Mouse (Mus musculus) liver, embryonic 14.5 days (tissue): ENCODE measurements around the gene Nhlrc1. TPM values are rescaled to one million over a fixed set of nuclear protein-coding genes. Genes with fewer than 3 reads are reported as not detected.

Experiments
- ATAC-seq: fragments of 200-750 bp; cut with Nextera tagmentation; 2 replicates; pipeline ENCODE4 v1.8.0; 2017; ENCODE audit warnings: moderate number of reproducible peaks, mild to moderate bottlenecking, moderate library complexity; ENCODE audit not compliant: insufficient read depth
- DNase-seq, 3 experiments: peaks; one replicate each; pipeline ENCODE4 v3.0.0-alpha.2; 2012 to 2013; ENCODE audit warnings: low read depth in 3 of 3, low spot score in 3 of 3
- H3K27ac ChIP-seq: fragments of 300-500 bp; sonication (generic); 2 replicates; pipeline ENCODE4 v1.5.1; 2014; ENCODE audit warnings: moderate library complexity, mild to moderate bottlenecking, control low read depth, inconsistent platforms
- H3K27me3 ChIP-seq: fragments of 300-500 bp; sonication (generic); 2 replicates; pipeline ENCODE4 v1.6.1; 2014; ENCODE audit warnings: mild to moderate bottlenecking, low read length, moderate library complexity; ENCODE audit not compliant: control insufficient read depth, insufficient read depth
- H3K36me3 ChIP-seq: fragments of 300-500 bp; sonication (generic); replicated peaks from 2 replicates; pipeline ENCODE4 v1.6.1; 2014; ENCODE audit warnings: low read depth; ENCODE audit not compliant: control insufficient read depth, insufficient read depth
- H3K4me1 ChIP-seq, 2 experiments: fragments of 200-500 bp in 1 of 2; fragments of 300-500 bp in 1 of 2; sonication (generic) in 1 of 2; replicated peaks; 2 replicates each; pipeline ENCODE4 v1.6.1; 2012 to 2014; ENCODE audit warnings: antibody characterized with exemption in 1 of 2, inconsistent platforms in 1 of 2, low read length in 1 of 2; ENCODE audit not compliant: control insufficient read depth in 2 of 2, insufficient read depth in 2 of 2
- H3K4me2 ChIP-seq: fragments of 300-500 bp; sonication (generic); 2 replicates; pipeline ENCODE4 v1.6.1; 2014; ENCODE audit warnings: low read depth, mild to moderate bottlenecking, control low read depth, moderate library complexity
- H3K4me3 ChIP-seq, 2 experiments: fragments of 200-500 bp in 1 of 2; fragments of 300-500 bp in 1 of 2; sonication (generic) in 1 of 2; 2 replicates each; pipeline ENCODE4 v1.5.1; 2012 to 2014; ENCODE audit warnings: low read depth in 2 of 2, low read length in 2 of 2, mild to moderate bottlenecking in 2 of 2, control low read depth in 1 of 2, inconsistent platforms in 1 of 2, moderate library complexity in 1 of 2; ENCODE audit not compliant: insufficient read depth in 1 of 2
- H3K9ac ChIP-seq: fragments of 300-500 bp; sonication (generic); replicated peaks from 2 replicates; pipeline ENCODE4 v1.6.1; 2014; ENCODE audit warnings: mild to moderate bottlenecking, control low read depth, moderate library complexity
- H3K9me3 ChIP-seq: fragments of 300-500 bp; sonication (generic); 2 replicates; pipeline ENCODE4 v1.6.1; 2016; ENCODE audit warnings: low read length, mixed read lengths; ENCODE audit not compliant: control insufficient read depth
- CTCF ChIP-seq: IDR thresholded peaks from 2 replicates; pipeline ENCODE4 v1.5.1; 2016; ENCODE audit warnings: antibody characterized with exemption, low read depth, control low read depth
- EP300 ChIP-seq: IDR thresholded peaks from 2 replicates; pipeline ENCODE4 v1.6.1; 2016; ENCODE audit warnings: antibody characterized with exemption, low read depth
- WGBS: fragments of 180-500 bp; shearing (Covaris S2); extraction: QIAGEN DNeasy Blood & Tissue Kit; methylation state at CpG from one replicate; pipeline ENCODE4 v1.1.7; 2014; ENCODE audit not compliant: insufficient replicate concordance; 5-methylcytosine and 5-hydroxymethylcytosine counted together
- polyA plus RNA-seq, 2 experiments: library from polyadenylated mRNA; depleted of rRNA in 1 of 2; stranded (reverse) in 1 of 2; unstranded in 1 of 2; fragments of >200 nt; fragmentation: Nextera tagmentation in 1 of 2; extraction: Ambion mirVana in 1 of 2; gene quantifications; 2 replicates each; pipeline versions ENCODE4 v1.2.1 to v1.2.3; 2012 to 2014

Gene Nhlrc1
- polyA plus RNA-seq (2012; rRNA removed): 0.34 and 0.46 TPM in 2 replicates
- polyA plus RNA-seq (2014; fragmentation: Nextera tagmentation; extraction: Ambion mirVana): 0.50 and 0.71 TPM in 2 replicates

- Histone ChIP-seq H3K9me3 (no peaks in the 10 kb centered on the region), H3K27ac (no peak within 1 kb of the TSS), H3K4me3 (peak within 1 kb of the TSS; percentile 37 to 59), H3K4me1 (0 out of 4 replicates have a peak, but pooled peaks cover 0 to 2% of the 10 kb centered on the region in 2 experiments), H3K27me3 (no peaks in the 10 kb centered on the region), H3K4me2 (peak within 1 kb of the TSS; percentile 77), H3K36me3 (no peaks in the 10 kb centered on the region), H3K9ac (peak within 1 kb of the TSS; percentile 3; the same call in 1 of the 2 replicates)
- TF ChIP-seq EP300 (no peak), CTCF (peak; percentile 86)
- DNase-seq (peak in 2 of 3 experiments; percentile 20 to 26), ATAC-seq (peak; percentile 59; the same call in 1 of the 2 replicates)
- WGBS: 6% methylated on average over 61 of the region's 73 CpGs
These were observed at the start of gene Nhlrc1 for GRCm38 (mm10) chr13:47014334-47015194. TSS of gene Nhlrc1 (minus strand) at chr13:47014850.

GRCm38 (mm10) chr13:47063985-47064760, 49.5 kb upstream of the Nhlrc1 start:
- no peak overlapping the region for H3K9ac ChIP-seq
- no peaks in the 10 kb centered on the region for H3K27me3 ChIP-seq
- H3K27ac ChIP-seq: no peak overlapping the region
- no peaks in the 10 kb centered on the region for H3K36me3 ChIP-seq
- ATAC-seq: no peak
- WGBS: 72% methylated on average over 15 of the region's 15 CpGs
- no peaks in the 10 kb centered on the region for H3K4me1 ChIP-seq
- no peaks in the 10 kb centered on the region for H3K9me3 ChIP-seq
- no peak for TF ChIP-seq CTCF
- no peak for DNase-seq
- H3K4me3 ChIP-seq: no peak overlapping the region
- no peak overlapping the region for H3K4me2 ChIP-seq

GRCm38 (mm10) chr13:47062756-47063155, 48.1 kb upstream of the Nhlrc1 start:
- no peaks in the 10 kb centered on the region for H3K9me3 ChIP-seq
- no peak overlapping the region for H3K9ac ChIP-seq
- H3K36me3 ChIP-seq: no peaks in the 10 kb centered on the region
- 84% methylated on average over 17 of the region's 17 CpGs for WGBS
- H3K4me2 ChIP-seq: no peak overlapping the region
- no peak for TF ChIP-seq EP300
- no peak for TF ChIP-seq CTCF
- ATAC-seq: no peak
- no peaks in the 10 kb centered on the region for H3K27me3 ChIP-seq
- no peaks in the 10 kb centered on the region for H3K4me1 ChIP-seq
- H3K27ac ChIP-seq: no peak overlapping the region
- H3K4me3 ChIP-seq: no peak overlapping the region
- no peak for DNase-seq

GRCm38 (mm10) chr13:47056781-47057180, 42.1 kb upstream of the Nhlrc1 start:
- no peak overlapping the region for H3K4me2 ChIP-seq
- H3K4me1 ChIP-seq: no peaks in the 10 kb centered on the region
- DNase-seq (no peak), ATAC-seq (no peak)
- H3K4me3 ChIP-seq: no peak overlapping the region
- no peak overlapping the region for H3K9ac ChIP-seq
- 77% methylated on average over 5 of the region's 5 CpGs for WGBS
- no peak overlapping the region for H3K27ac ChIP-seq
- TF ChIP-seq CTCF: no peak
- H3K36me3 ChIP-seq: no peaks in the 10 kb centered on the region
- H3K27me3 ChIP-seq: no peaks in the 10 kb centered on the region
- H3K9me3 ChIP-seq: no peaks in the 10 kb centered on the region

- no peaks in the 10 kb centered on the region for H3K27me3 ChIP-seq
- DNase-seq (no peak), ATAC-seq (no peak)
- H3K4me2 ChIP-seq: no peak overlapping the region
- 66% methylated on average over 11 of the region's 11 CpGs for WGBS
- no peaks in the 10 kb centered on the region for H3K36me3 ChIP-seq
- no peak overlapping the region for H3K4me3 ChIP-seq
- H3K9me3 ChIP-seq: no peaks in the 10 kb centered on the region
- no peak for TF ChIP-seq CTCF
- TF ChIP-seq EP300: no peak
- H3K4me1 ChIP-seq: no peaks in the 10 kb centered on the region
- H3K27ac ChIP-seq: no peak overlapping the region
- H3K9ac ChIP-seq: no peak overlapping the region
These were observed 41.5 kb upstream of the Nhlrc1 start for GRCm38 (mm10) chr13:47056126-47056525.
